Mouse (Mus musculus): Measurements from ENCODE around the gene Il15.

DNA sequence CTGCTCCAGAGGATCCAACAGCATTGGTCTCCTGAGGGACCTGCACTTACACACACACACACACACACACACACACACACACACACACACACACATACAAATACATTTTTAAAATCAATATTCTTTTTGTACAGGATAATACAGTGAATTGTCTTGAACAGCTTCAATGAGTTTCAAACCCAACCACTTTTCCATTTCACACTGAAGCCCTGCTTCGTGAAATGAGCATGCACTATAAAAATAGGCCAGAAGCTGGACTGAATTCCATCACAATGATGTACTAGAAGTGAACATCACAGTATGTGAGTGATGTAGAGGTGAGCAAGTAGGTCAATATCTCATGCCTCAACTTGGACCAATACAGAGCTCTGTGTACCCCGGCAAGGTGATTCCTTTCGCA lies 1.0 kb upstream of the Il15 start:
- TF ChIP-seq CTCF (IDR thresholded peaks at IDR 0.05; ENCODE audit: low read depth, low read length), result no peak
- TF ChIP-seq POLR2A (IDR thresholded peaks at IDR 0.05; ENCODE audit: insufficient read depth, low read length), result no peak
